Mouse (Mus musculus) liver, embryonic 16.5 days (tissue): ENCODE results near the gene Tinagl1. TPM values are rescaled to one million over a fixed set of nuclear protein-coding genes. Genes with fewer than 3 reads are reported as not detected.

ENCODE experiments used
- ATAC-seq: fragments of 200-750 bp; cut with Nextera tagmentation; 2 replicates; pipeline ENCODE4 v1.8.0; 2017; ENCODE audit warnings: low read depth, mild to moderate bottlenecking, moderate number of reproducible peaks, moderate library complexity
- H3K27ac ChIP-seq: fragments of 300-500 bp; sonication (generic); 2 replicates; pipeline ENCODE4 v1.5.1; 2014; ENCODE audit warnings: mild to moderate bottlenecking, low read length
- H3K27me3 ChIP-seq: fragments of 300-500 bp; sonication (generic); 2 replicates; pipeline ENCODE4 v1.6.1; 2014; ENCODE audit warnings: low read depth, low read length, mixed read lengths; ENCODE audit not compliant: control insufficient read depth, insufficient read depth
- H3K36me3 ChIP-seq: fragments of 300-500 bp; sonication (generic); 2 replicates; pipeline ENCODE4 v1.6.1; 2014; ENCODE audit warnings: mild to moderate bottlenecking; ENCODE audit not compliant: control insufficient read depth, insufficient read depth
- H3K4me1 ChIP-seq: fragments of 300-500 bp; sonication (generic); 2 replicates; pipeline ENCODE4 v1.6.1; 2014; ENCODE audit warnings: low read depth, low read length, mixed read lengths; ENCODE audit not compliant: control insufficient read depth
- H3K4me2 ChIP-seq: fragments of 300-500 bp; sonication (generic); 2 replicates; pipeline ENCODE4 v1.6.1; 2014; ENCODE audit warnings: low read depth, low read length, mixed read lengths
- H3K4me3 ChIP-seq: fragments of 300-500 bp; sonication (generic); 2 replicates; pipeline ENCODE4 v1.5.1; 2014; ENCODE audit warnings: low read depth, mild to moderate bottlenecking, low read length
- H3K9ac ChIP-seq: fragments of 300-500 bp; sonication (generic); 2 replicates; pipeline ENCODE4 v1.6.1; 2014; ENCODE audit warnings: low read depth, low read length
- H3K9me3 ChIP-seq: fragments of 300-500 bp; sonication (generic); replicated peaks from 2 replicates; pipeline ENCODE4 v1.6.1; 2016; ENCODE audit warnings: low read length; ENCODE audit not compliant: control insufficient read depth
- WGBS: fragments of 180-500 bp; shearing (Covaris S2); extraction: QIAGEN DNeasy Blood & Tissue Kit; methylation state at CpG from one replicate; pipeline ENCODE4 v1.1.7; 2014; ENCODE audit not compliant: insufficient replicate concordance; 5-methylcytosine and 5-hydroxymethylcytosine counted together
- polyA plus RNA-seq: library from polyadenylated mRNA; unstranded; fragments of >200 nt; fragmentation: Nextera tagmentation; extraction: Ambion mirVana; gene quantifications from 2 replicates; pipeline ENCODE4 v1.2.1, GENCODE M21; 2015

Gene Tinagl1
- polyA plus RNA-seq, 1 experiment from 2014 or later: 37.8 TPM

DNA sequence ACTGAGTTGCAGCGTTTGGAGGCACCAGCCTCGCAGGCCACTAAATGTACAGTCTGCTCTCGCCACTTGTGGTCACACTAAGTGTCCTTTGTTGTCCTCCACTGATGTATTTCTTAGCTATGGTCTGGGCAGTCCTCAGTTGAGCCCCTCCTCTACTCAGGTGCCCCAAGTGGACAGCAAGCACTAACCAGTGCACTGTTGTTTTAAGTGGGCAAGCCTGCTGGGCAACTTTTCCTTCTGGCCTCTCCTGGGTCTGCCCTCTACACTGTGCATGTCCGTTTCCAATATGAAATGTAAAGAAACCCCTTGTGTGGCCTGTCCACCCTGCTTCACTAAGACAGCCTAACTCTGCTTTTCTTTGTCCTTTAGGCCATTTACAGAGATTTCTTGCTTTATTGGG lies 50.8 kb downstream of the Tinagl1 start:
- Histone ChIP-seq H3K36me3 (peaks cover 29% of the 10 kb centered on the region), H3K27me3 (no peaks in the 10 kb centered on the region), H3K9ac (no peak overlapping the region), H3K4me1 (peaks cover 3% of the 10 kb centered on the region; the same call in 1 of the 2 replicates), H3K4me2 (no peak overlapping the region), H3K4me3 (no peak overlapping the region), H3K27ac (no peak overlapping the region), H3K9me3 (no peaks in the 10 kb centered on the region)
- ATAC-seq: no peak
- 86% methylated on average over 4 of the region's 4 CpGs for WGBS

GRCm38 (mm10) chr4:130123020-130123419 lies 51.9 kb downstream of the Tinagl1 start:
- Histone ChIP-seq H3K9me3 (no peaks in the 10 kb centered on the region), H3K27ac (no peak overlapping the region), H3K27me3 (no peaks in the 10 kb centered on the region), H3K4me2 (no peak overlapping the region), H3K4me1 (no peaks in the 10 kb centered on the region), H3K36me3 (peaks cover 29% of the 10 kb centered on the region), H3K4me3 (no peak overlapping the region), H3K9ac (no peak overlapping the region)
- WGBS: 85% methylated on average over 5 of the region's 5 CpGs
- no peak for ATAC-seq

DNA sequence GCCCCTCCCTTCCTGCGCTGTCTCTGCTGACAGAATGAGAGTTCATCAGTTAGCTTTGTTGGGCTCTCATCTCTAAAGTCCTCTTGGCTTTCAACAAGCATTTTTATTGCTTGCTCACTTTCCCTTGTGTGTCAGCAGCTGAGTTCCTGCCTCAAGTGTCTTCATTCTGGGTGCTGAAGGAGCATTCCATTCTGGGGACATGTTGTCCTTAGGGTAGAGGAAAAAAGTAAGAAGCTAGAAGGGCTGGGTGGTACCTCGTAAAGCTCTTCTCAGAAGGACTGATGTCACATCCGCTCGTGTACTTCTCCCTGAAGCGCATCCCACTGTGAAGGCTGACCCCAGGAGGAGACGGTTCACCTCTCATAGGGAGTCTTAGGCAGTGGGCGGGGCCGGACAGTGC lies 53.4 kb downstream of the Tinagl1 start:
- Histone ChIP-seq H3K27ac (no peak overlapping the region), H3K36me3 (peaks cover 22% of the 10 kb centered on the region), H3K9me3 (no peaks in the 10 kb centered on the region), H3K27me3 (no peaks in the 10 kb centered on the region), H3K4me2 (no peak overlapping the region), H3K4me3 (no peak overlapping the region), H3K4me1 (no peaks in the 10 kb centered on the region), H3K9ac (no peak overlapping the region)
- no peak for ATAC-seq
- 83% methylated on average over 8 of the region's 8 CpGs for WGBS

- Histone ChIP-seq H3K4me1 (no peaks in the 10 kb centered on the region; the same call in 1 of the 2 replicates), H3K36me3 (peaks cover 21% of the 10 kb centered on the region), H3K9me3 (no peaks in the 10 kb centered on the region), H3K27ac (no peak overlapping the region), H3K27me3 (no peaks in the 10 kb centered on the region), H3K9ac (no peak overlapping the region), H3K4me3 (no peak overlapping the region), H3K4me2 (no peak overlapping the region)
- 58% methylated on average over 4 of the region's 4 CpGs for WGBS
- ATAC-seq: no peak
Observed at GRCm38 (mm10) chr4:130120752-130121151, 54.2 kb downstream of the Tinagl1 start.

Other genes with a start within 250 kb of the Tinagl1 start
- gene Spocd1, start 245.9 kb downstream of the Tinagl1 start, polyA plus RNA-seq: not detected in 2 replicates
- not detected in 2 replicates for gene Adgrb2, start 190.3 kb downstream of the Tinagl1 start, polyA plus RNA-seq
- gene Col16a1, start 127.3 kb downstream of the Tinagl1 start, polyA plus RNA-seq: 3.0 and 3.1 TPM in 2 replicates
- 40.6 and 43.6 TPM in 2 replicates for gene Pef1, start 72.6 kb downstream of the Tinagl1 start, polyA plus RNA-seq
- gene Hcrtr1, start 35.8 kb downstream of the Tinagl1 start, polyA plus RNA-seq: 0.06 TPM in 1 of 2 replicates, not detected in the other
- not detected in 2 replicates for gene Gm853, start 47.3 kb upstream of the Tinagl1 start, polyA plus RNA-seq
- gene Serinc2, start 104.1 kb upstream of the Tinagl1 start, polyA plus RNA-seq: 0.76 and 1.3 TPM in 2 replicates
- gene Fabp3, start 133.5 kb upstream of the Tinagl1 start, polyA plus RNA-seq: 3.0 and 5.4 TPM in 2 replicates
- not detected in 2 replicates for gene Gm10570, start 133.6 kb upstream of the Tinagl1 start, polyA plus RNA-seq
- gene Zcchc17, start 184.8 kb upstream of the Tinagl1 start, polyA plus RNA-seq: 27.5 and 32.1 TPM in 2 replicates
- 52.4 and 56.3 TPM in 2 replicates for gene Snrnp40, start 185.0 kb upstream of the Tinagl1 start, polyA plus RNA-seq